Mouse (Mus musculus) left cerebral cortex, adult 18-20 months (tissue): ENCODE measurements around the gene Irf7. TPM values are rescaled to one million over a fixed set of nuclear protein-coding genes. Genes with fewer than 3 reads are reported as not detected.

Experiments used
- DNase-seq, 2 experiments: peaks; one replicate each; pipeline ENCODE4 v3.0.0; 2021 to 2022; ENCODE audit warnings: low spot score in 2 of 2, mixed read lengths in 1 of 2
- long read RNA-seq, 2 experiments: library from polyadenylated mRNA; stranded (forward); transcript quantifications; one replicate each; pipeline ENCODE4 v2.0.0; 2021
- total RNA-seq, 2 experiments: library from RNA; stranded (reverse); gene quantifications; 2 replicates each; pipeline ENCODE4 v1.2.3; 2021

The Irf7 gene
- total RNA-seq, result 1 to 10 TPM in 1 of 2 experiments, under 1 TPM in 1; 1.00 to 2.0 TPM
- long read RNA-seq, experiment 1, partial matches to known transcripts, result 0 of 1 reads
- long read RNA-seq, experiment 1, other reads (novel, unspliced or antisense), result 1 of 1 reads
- long read RNA-seq, experiment 2, partial matches to known transcripts, result 0 of 2 reads
- long read RNA-seq, experiment 2, other reads (novel, unspliced or antisense), result 0 of 2 reads

DNA sequence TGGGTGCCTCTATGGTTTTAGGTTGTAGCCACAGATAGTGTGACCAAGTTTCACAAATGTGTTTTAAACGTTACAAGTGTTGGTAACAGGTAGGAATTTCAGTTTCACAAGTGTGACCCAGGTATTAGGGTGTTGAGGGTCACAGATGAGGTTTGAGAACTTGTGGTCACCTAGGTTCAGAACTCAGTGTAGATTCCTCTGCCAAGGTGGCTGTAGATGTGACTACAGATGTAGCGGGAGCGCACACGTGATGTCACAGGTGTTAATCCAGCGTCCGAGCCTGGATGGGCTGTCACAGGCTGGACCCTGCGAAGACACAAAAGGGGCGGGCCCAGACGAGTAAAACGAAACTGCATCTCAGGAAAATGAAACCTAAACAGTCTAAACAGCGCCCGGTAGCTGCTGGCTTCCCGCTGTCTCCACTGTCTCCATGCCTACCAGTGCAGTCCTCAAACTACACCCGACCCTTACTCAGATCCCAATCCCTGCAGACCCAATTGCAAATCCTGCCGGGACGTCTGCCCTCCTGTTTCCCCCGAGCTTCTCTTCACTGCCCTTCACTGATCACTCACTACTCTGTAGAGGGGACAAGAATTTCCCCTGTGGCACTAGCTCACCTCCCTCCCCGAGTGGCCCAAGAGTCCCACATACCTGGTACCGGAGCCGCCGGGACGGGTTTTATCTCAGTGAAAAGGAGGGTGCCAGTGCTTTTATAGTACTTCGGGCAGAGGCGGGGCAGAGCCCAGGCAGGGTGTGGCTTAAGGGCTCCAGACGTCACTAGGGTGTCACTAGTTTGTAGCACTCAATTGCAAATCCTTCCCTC is at the start of gene Irf7:
Gene Irf7, minus strand, starts transcription at position 743 of the 823 bp plus-strand sequence.
- peak; percentile 19 to 22 for DNase-seq

DNA sequence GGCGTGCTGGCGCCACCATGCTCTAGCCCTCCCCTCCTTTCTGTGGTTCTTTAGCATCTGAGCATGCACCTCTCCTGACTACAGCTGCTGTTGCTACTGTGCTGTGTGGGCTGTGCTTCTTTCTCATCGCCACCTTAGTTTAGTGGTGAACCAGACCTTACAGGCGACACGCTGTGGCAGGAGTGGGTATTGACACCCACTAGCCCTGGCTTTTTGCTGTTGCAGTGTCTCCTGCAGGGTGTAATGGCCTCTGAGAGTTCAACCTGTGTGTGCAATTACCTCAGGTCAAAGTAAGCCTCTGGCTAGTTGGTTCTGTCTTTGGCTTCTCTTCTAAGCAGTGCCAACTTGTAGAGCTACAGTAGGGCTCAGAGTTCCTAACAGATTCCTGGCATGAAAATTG is 49.7 kb upstream of the Irf7 start:
- peak; percentile 51 to 54 for DNase-seq

DNA sequence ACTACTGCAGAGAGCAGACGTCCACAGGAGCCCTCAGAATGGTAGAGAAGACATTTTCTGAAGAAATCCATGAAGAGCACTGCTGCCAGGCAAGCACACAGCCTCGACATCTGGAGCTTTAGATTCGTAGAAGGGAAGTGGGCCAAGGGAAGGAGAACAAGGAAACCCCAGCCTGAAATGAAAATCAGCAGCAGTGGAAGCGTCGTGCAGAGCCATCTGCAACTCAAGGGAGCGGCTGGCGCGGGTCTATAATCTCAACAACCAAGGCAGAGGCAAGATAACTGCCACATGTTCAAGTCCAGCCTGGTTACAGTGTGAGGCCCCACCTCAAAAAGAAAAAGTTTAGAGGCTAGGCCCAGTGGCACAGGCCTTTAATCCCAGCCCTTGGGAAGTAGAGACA is 48.8 kb upstream of the Irf7 start:
- DNase-seq, result no peak

DNA sequence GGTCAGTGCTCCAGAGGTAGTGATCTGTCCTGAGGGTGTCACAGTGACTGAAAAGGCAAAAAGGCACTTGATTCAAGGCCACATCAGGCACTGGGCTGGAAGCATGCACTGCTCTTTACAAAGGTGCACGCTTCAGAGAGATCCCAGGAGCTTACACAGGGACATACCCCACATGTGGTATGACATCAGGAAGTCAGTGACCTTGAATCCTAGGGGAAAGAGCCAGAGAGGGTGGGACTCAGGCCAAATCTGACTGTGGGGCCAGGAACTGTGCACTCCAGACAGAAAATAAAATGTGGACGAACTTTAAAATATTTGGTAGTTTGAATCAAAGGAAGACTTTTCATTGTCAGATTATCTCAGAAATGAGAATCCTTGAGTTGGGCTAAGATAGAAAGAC is 48.1 kb upstream of the Irf7 start:
- no peak for DNase-seq

DNA sequence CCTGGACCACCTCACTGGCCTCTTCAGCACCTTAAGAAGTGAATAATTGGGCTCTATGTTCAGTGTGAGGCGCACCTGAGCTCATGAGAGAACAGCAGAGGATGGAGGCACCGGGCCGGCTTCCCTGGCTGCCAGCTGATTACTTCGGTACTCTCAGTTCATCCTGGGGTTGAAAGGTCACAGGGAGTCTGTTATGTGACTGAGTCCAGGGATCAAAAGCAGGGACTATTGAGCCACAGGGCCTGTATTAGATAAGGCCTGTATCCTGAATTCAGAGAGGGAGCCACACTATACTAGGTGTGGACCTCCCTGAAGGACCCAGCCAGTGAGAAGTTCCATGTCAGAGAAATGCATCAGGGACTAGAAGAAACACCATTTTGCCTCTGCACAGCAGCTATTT is 38.3 kb upstream of the Irf7 start:
- no peak for DNase-seq

DNA sequence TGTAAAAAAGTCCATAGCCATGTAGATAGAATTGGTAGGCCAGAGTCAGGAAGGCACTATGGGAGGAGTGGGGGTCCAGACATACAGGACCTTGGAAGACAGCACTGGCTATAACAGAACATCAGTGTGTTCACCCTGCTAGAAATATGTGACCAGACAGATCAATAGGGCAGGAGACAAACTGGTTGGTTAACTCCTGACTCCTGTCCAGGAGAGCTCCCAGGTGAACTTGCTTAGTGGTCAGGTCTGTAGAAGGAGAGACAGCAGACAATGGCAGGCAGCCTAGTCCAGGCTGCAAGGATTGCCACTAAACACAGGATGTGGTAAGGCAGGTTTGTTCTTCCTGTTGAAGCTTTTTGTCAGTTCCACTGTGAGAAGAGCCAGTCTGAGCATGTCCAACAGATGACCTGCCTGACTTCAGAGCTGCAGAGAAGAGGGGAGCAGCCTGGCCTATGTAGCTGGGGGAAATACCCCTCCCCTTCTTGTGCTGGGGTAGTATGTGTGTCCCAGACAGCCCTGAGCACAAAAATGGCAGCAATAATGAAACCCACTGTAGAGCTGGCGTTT is 36.5 kb upstream of the Irf7 start:
- no peak for DNase-seq

DNA sequence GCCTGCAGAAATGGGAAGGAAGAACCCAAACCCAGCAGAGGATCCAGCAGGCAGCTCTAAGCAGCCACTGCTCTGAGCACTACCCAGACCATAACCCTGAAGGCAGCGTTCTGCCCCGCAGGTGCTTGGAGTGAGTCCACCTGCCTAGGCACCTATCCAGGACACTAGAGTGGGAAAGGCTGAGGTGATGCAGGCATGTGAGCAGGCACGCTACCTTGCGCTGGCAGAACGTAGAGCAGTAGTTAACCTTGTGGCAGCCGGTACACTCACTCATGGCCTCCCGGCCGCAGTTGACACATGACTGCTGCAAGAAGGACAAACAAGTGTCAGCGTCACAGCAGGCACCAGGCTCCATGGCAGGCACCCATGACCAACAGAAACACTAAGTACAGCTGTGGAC is 35.1 kb upstream of the Irf7 start:
- no peak for DNase-seq

DNA sequence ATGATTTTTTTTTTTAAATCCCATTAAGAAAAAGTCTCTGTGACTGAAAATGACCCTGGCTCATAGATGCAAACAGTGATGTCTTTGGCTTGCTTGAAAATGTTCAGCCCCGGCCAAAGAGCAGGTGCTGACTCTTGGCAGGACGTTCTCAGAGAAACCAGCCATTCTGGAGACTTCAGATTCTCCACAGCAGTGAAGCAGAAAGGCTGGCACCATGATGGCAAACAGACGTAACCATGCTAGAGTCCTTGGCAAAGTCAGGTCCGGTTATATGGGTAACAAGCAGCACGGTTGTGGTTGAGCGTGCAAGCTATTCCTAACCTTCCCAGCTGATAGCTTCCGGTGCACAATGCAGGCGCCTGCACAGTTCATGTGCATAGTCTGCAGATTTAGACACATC is 32.9 kb upstream of the Irf7 start:
- no peak for DNase-seq

DNA sequence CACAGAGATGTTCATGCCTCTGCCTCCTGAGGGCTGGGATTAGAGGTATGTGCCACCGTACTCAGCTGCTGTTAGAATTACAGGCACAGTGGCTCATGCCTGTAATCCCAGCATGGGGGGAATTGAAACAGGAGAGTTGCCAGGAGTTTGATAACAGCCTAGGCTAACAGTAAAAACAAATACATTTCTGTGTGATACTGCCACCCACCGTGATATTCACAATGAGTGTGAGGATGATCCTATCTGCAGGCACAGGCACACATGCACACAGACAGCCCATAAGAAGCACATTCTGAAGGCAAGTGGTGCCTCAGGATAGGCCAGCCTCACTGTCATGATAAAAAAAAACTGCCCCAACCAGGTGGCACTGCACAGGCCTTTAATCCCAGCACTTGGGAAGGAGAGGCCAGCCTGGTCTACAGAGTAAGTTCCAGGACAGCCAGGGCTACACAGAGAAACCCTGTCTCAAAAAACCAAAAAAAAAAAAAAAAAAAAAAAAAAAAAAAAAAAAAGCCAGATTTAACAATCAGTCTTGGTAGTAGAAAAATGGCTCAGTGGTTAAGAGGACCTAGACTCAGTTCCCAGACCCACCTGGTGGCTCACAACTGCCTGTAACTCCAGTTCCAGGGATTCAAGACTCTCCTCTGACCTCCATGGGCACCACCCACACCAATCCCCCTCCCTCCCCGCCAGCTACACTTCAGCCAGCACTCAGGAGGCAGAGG is 31.8 kb upstream of the Irf7 start:
- DNase-seq, result no peak

DNA sequence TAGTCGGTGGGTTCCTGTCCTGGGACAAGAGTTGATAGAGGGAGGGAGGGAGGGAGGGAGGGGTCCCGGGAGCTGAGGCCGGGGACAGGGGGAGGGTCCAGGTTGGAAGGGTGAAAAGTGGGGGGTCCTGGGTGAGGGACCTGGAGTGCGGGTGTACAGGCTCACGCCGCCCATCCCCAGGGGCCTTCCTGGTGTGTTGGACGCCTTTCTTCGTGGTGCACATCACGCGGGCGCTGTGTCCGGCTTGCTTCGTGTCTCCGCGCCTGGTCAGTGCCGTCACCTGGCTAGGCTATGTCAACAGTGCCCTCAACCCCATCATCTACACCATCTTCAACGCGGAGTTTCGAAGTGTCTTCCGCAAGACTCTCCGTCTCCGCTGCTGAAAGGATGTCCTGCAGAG is 28.2 kb upstream of the Irf7 start:
- DNase-seq, result no peak

DNA sequence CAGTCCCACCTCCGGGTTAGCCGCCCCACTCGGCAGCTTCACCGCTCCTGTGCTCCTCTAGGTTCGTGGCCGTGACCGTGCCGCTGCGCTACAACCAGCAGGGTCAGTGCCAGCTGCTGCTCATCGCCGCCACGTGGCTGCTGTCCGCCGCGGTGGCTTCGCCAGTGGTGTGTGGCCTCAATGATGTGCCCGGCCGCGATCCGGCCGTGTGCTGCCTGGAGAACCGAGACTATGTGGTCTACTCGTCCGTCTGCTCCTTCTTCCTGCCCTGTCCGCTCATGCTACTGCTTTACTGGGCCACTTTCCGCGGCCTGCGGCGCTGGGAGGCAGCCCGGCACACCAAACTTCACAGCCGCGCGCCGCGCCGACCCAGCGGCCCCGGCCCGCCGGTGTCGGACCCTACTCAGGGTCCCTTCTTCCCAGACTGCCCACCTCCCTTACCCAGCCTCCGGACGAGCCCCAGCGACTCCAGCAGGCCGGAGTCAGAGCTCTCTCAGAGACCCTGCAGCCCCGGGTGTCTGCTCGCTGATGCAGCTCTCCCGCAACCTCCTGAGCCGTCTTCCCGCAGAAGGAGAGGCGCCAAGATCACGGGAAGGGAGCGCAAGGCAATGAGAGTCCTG is 27.7 kb upstream of the Irf7 start:
- DNase-seq, result no peak

DNA sequence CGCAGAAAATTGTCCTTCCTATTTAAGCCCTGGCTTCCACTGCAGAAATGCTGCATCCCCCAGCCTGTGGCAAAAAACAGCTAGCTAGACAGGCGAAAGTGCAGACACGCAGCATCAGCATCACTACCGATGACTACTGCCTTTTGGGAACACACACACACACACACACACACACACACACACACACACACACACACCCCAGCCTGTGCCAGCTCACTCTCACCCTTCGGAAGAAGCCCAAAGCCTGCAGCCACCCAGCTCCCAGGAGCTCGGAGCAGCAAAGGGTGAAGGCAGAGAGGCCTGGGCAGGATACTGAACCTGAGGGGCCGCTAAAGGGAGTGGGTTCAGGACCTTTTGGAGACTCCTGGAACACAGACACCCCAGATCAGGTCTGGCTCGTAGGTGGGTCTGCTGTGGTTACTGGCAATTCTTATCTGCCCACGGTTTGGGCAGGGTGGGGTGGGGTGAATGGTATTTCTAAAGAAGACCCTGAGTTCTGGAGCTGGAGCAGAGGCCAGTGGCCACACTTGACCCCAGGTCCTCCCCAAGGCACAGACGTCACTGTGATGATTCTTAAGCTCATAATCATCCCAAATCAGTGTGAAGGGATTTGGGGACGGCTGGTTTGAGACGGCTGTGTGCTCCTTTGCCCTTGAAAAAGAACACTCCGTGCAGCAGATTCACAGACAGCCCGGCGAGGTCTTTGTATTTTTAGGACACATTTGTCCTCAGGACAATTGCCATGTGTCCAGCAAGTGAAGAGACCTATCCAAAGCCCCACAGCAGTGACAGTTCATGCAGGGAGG is 26.5 kb upstream of the Irf7 start:
- peak in 1 of 2 experiments; percentile 17 for DNase-seq

DNA sequence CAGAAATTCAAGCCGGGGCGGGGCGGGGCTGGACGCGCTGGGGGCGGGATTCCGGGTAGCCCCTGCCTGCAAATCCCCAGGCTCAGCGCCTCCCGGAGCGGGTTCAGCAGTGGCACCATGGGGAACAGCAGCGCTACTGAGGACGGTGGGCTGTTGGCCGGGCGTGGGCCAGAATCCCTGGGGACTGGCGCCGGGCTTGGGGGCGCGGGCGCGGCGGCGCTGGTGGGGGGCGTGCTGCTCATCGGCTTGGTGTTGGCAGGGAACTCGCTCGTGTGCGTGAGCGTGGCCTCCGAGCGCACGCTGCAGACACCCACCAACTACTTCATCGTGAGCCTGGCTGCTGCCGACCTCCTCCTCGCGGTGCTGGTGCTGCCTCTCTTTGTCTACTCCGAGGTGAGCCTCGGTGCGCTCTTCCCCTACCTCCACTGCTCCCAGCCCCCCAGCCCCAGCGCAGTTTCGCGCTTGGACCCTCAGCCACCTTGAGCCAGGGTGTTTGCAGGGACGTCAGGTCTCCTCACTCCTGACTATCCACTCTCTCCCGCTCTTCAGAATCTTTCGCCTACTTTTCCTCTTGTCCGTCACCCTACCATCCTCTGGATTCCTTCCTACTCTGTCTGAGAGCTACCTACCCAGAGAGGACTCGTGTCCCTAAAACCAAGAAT is 25.8 kb upstream of the Irf7 start, which contains the start of gene Drd4:
Gene Drd4, plus strand, starts transcription at position 86 of the 662 bp plus-strand sequence.
- peak in 1 of 2 experiments; percentile 60 for DNase-seq

DNA sequence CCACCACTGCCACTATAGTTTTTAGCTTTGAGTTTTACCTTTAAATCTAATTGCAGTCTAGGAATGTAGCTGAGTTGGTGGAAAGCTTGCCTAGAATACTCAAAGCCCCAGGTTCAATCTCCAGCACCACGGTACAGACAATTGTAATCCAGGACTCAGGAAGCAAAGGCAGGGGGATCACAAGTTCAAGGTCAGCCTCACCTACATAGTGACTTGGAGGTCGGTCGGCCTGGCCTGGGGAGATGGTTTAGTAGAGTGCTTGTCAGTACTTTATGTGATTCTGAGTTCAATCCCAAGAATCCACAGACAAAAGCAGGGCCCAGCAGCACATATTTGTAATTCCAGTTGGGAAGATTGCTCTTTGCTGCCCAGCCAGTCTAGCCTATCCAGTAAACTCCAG is 21.8 kb upstream of the Irf7 start:
- DNase-seq, result no peak

DNA sequence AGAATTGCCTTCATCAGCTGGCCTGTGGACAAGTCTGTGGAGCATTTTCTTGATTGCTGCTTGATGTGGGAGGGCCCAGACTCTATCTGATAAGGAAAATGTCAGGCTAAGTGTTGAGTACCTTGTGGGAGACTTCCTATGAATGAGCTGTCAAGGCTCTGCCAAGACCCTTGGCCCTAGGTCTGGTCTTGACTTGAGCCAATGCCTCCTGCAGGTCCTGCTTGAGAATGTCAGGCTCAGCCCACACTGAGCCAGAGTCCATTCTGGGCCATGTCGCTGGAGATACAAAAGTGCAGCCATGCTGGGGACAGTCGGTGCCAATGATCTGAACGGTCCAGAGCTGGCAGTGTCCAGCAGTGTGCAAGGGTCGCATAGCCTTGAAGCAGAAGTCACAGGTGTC is 16.5 kb upstream of the Irf7 start:
- DNase-seq, result no peak

DNA sequence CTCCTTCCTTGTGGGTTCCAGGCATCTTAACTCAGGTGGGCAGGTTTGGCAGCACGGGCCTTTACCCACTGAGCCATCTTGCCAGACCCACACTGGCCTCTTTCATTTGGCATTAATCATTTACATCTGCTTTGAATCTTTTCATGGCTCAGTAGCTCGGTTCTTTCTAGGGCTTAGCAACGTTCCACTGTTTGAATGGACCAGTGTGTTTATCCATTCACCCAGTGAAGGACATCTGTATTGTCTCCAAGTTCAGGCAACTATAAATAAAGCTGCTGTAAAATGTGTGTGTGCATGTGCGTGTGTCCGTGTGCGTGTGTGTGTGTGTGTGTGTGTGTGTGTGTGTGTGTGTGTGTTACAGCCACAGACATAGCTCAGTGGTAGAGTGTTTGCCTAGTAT is 15.2 kb upstream of the Irf7 start:
- DNase-seq, result no peak

DNA sequence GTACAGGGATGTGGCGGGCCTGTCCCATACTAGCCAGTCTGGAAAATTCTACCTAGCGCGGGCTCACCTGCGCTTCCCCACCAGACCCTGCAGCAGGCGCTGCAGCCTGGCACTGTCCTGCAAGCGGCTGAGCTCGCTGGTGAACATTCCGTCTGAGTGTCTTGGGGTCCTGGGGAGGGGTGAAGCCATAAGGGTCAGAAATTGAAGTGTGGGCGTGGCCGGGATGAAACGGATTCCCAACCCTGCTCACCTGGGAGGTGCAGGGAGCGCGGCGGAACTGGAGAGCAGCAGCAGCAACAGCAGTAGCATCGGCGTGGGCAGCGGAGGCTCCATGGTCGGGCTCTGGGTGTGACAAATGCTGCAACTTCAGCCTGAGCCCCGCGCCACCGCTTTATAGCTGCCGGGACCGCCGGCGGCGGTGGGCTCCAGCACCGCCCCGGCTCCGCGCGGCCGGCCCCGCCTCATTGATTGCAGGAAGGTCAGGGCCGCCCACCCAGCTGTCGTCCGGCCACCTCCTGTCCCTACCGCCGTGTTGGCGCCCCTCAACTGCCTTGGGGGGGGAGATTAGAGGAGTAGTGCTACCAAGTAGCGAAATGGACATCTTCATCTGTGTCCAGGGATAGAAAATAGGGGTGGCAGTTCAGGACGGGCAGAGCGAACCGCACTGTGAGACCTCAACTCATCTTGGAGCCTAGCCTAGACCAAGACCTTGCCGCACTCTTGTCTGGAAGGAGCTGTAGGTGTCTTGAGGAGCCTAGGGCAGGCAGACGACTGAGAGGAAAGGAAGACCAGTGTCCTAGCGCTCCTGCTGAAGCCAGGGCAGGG is 12.7 kb upstream of the Irf7 start, which contains the start of gene Sct:
Gene Sct, minus strand, starts transcription at position 368 of the 825 bp plus-strand sequence.
- no peak for DNase-seq

DNA sequence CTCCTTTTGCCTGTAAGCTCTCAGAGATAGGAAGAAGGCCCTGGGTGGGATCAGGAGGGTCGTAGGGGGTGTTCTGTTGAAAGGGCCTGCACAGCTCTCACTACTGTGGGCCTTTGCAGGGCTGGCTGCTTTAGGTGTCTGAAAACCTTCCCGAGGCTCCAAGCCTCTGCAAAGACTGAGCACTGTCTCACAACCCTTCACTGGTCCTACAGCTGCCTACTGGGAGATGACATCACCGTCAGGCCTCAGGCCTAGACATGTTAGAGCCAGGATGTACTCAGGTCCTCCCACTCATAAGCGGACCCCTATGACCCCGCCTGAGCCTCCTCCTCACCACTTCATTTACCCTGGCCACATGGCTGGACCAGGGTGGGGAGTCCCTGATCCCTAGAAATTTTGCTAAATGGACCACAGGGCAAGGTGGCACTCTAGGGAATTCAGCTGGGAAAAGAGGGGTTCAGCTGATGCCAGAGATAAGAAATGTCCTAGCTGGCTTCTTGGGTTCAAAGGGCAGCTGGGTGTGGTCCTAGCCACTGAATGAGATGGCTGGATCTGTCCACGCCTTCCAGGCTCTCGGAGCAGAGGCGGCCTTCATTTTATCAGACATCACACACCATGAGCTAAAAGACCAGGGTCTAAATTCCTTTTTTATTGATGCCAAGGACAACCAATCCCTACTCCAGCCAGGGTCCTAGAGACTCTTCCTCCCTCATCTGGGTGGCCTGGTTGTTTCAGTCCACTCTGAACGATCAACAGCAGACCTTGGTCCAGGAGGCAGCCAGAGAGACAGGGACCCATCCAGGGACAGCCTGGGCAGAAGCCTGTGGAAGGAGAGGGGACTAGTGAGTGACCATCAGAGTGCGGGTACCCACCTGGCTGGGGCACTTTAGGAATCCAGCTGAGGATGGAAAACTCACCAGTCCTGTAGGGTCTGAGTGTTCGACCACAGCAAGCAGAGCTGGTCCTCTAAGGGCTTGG is 11.7 kb upstream of the Irf7 start:
- DNase-seq, result no peak
